Mouse (Mus musculus) liver, adult (tissue): ENCODE measurements around the gene Calhm4.

Source experiments
- GATA4 ChIP-seq: IDR thresholded peaks from 2 replicates; pipeline ENCODE4 v1.6.1; 2014; ENCODE audit warnings: mild to moderate bottlenecking, low read length; ENCODE audit not compliant: insufficient replicate concordance

The Calhm4 gene

GRCm38 (mm10) chr10:34044210-34044609 lies at the start of gene Calhm4:
Gene Calhm4, minus strand, starts transcription at chr10:34044310.
- no peak for TF ChIP-seq GATA4

DNA sequence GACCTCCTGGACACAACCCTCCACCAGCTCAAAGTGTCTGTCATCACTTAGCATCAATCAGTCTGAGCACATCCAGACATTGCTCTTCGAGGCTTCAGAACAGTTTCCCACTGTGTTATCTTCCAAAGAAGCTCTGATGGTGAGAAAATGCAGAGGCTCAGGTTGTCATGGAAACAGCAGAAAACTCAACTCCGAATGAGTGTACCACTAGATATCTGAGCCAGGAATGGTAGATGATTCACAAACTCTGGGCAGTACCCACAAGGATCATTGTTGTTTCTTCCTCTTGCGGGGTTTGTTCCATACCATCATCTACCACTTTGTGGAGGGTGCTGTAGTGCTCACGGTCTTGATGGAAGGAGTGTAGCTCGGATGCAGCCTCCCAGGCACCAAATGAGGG lies 47.8 kb upstream of the Calhm4 start:
- no peak for TF ChIP-seq GATA4

DNA sequence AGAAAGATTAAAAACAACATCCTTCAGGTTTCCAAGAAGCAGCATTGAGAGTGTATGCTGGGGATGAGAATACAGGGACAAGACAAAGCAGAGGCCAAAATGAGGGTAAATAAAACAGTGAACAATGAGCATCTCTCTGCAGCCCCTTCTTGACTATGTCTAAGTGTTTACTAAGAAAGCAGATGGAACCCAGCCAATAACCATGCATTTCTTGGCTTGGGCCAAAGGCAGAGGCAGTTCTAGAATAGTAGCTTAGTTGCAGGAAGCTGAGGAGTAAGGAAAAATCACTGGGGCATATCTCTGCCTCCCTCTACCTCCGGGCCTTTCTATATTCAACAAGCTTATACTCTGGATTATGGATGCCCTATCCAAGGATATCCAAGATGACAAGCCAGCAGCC lies 46.4 kb upstream of the Calhm4 start:
- TF ChIP-seq GATA4, result no peak

- no peak for TF ChIP-seq GATA4
Measured at GRCm38 (mm10) chr10:34089517-34089916, 45.4 kb upstream of the Calhm4 start.

GRCm38 (mm10) chr10:34088515-34088914 lies 44.4 kb upstream of the Calhm4 start:
- TF ChIP-seq GATA4, result no peak

DNA sequence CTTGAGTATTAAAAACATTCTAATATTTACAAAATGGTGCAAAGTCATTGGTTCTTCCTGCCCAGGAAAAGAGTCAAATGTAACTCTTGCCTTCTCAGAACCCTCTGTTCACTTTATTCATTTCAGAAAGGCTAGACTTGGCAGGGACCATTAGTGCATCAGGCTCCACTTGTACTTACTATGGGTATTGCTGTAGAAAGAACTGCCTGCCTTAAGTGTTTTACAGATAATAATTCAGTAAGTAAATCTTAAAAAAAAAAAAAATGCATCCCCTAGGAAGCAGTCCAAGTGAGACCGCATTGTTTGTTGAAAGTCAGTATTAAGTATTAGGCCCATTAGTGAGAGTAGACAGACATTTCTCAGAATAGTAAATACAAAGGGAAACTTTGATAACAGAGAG lies 42.4 kb upstream of the Calhm4 start:
- no peak for TF ChIP-seq GATA4

GRCm38 (mm10) chr10:34074522-34075200 lies 30.6 kb upstream of the Calhm4 start:
- TF ChIP-seq GATA4, result no peak

GRCm38 (mm10) chr10:34071650-34072049 lies 27.5 kb upstream of the Calhm4 start:
- TF ChIP-seq GATA4, result no peak

- TF ChIP-seq GATA4, result no peak
Measured at GRCm38 (mm10) chr10:34070999-34071492, 26.9 kb upstream of the Calhm4 start.

- TF ChIP-seq GATA4, result no peak
Measured at GRCm38 (mm10) chr10:34069606-34070005, 25.5 kb upstream of the Calhm4 start.

GRCm38 (mm10) chr10:34066591-34066990 lies 22.5 kb upstream of the Calhm4 start:
- TF ChIP-seq GATA4, result no peak

GRCm38 (mm10) chr10:34053987-34054386 lies 9.9 kb upstream of the Calhm4 start:
- no peak for TF ChIP-seq GATA4

- TF ChIP-seq GATA4, result no peak
Measured at GRCm38 (mm10) chr10:34037401-34037800, 6.7 kb downstream of the Calhm4 start, which contains the start of gene Trappc3l. Gene Trappc3l, plus strand, starts transcription at chr10:34037597.

- TF ChIP-seq GATA4, result no peak
Measured at GRCm38 (mm10) chr10:34036587-34036986, 7.5 kb downstream of the Calhm4 start.

DNA sequence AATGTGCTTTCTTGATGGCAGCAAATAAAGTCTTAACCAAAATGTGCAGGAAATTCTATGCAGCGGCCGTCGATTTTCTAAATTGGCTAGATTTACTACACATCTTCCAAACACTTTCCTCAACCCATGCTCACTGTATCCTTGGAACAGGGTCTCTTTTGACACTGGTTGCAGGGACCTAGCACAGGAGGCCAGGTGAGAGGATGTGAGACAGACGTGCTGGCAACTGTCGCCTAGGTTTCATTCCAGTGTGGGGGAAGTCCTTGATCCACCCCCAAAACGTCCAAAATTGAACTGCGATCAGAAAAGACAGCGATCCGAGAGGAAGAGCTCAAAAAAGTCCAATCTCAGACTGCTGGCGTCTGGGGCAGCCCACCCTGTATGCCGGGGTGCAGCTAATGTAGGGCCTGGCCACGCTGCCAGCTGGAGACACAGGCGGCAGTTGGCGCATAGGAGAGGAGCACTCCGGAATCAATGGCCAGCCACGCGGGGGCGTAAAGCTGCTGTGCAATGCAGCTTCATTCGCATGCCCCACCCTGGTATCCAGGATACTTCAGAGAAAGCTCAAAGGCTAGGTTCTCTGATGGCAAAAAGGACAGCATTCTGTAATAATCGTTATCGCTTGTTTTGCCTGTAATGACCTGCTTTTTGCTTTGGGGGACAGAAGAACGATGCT lies 10.3 kb downstream of the Calhm4 start:
- no peak for TF ChIP-seq GATA4

- TF ChIP-seq GATA4, result no peak
Measured at GRCm38 (mm10) chr10:34030322-34030721, 13.8 kb downstream of the Calhm4 start.
